Mouse (Mus musculus): ENCODE measurements around the gene Grip1. TPM values are rescaled to one million over a fixed set of nuclear protein-coding genes. Genes with fewer than 3 reads are reported as not detected.
A peak's percentile ranks its signal among the peaks of the same experiment; 100 is the strongest.

Grip1 gene
- total RNA-seq, 2 experiments from 2014 or later: not detected

- intact Hi-C loops (cut with DNase I): no loop called here
- H3K27ac ChIP-seq: no peak overlapping the region
- no peak for TF ChIP-seq CTCF (IDR thresholded peaks at IDR 0.05)
- no peak overlapping the region for H3K4me3 ChIP-seq
- DNase-seq: no peak
Observed at GRCm38 (mm10) chr10:119547875-119548274, 94.2 kb downstream of the Grip1 start.

GRCm38 (mm10) chr10:119548774-119549173, 95.1 kb downstream of the Grip1 start:
- Histone ChIP-seq H3K4me3 (no peak overlapping the region), H3K27ac (no peak overlapping the region)
- intact Hi-C loops (cut with DNase I): no loop called here
- no peak for TF ChIP-seq CTCF (IDR thresholded peaks at IDR 0.05)
- no peak for DNase-seq

GRCm38 (mm10) chr10:119550630-119551029, 97.0 kb downstream of the Grip1 start:
- Histone ChIP-seq H3K27ac (no peak overlapping the region), H3K4me3 (no peak overlapping the region)
- intact Hi-C loops (cut with DNase I): no loop called here
- no peak for TF ChIP-seq CTCF (IDR thresholded peaks at IDR 0.05)
- DNase-seq: no peak

GRCm38 (mm10) chr10:119556346-119556745, 102.7 kb downstream of the Grip1 start:
- Histone ChIP-seq H3K27ac (no peak overlapping the region), H3K4me3 (no peak overlapping the region)
- DNase-seq: no peak
- intact Hi-C loops (cut with DNase I): no loop called here
- no peak for TF ChIP-seq CTCF (IDR thresholded peaks at IDR 0.05)

- intact Hi-C loops (cut with DNase I): no loop called here
- H3K27ac ChIP-seq: no peak overlapping the region
- no peak overlapping the region for H3K4me3 ChIP-seq
- TF ChIP-seq CTCF (IDR thresholded peaks at IDR 0.05): no peak
- DNase-seq: no peak
Observed at GRCm38 (mm10) chr10:119558432-119558831, 104.8 kb downstream of the Grip1 start.

GRCm38 (mm10) chr10:119564862-119565261, 111.2 kb downstream of the Grip1 start:
- TF ChIP-seq CTCF (IDR thresholded peaks at IDR 0.05): no peak
- Histone ChIP-seq H3K27ac (no peak overlapping the region), H3K4me3 (no peak overlapping the region)
- intact Hi-C loops (cut with DNase I): no loop called here
- DNase-seq: no peak

- no peak overlapping the region for H3K4me3 ChIP-seq
- no peak for DNase-seq
- no peak for TF ChIP-seq CTCF (IDR thresholded peaks at IDR 0.05)
- H3K27ac ChIP-seq: no peak overlapping the region
- intact Hi-C loops (cut with DNase I): no loop called here
Observed at GRCm38 (mm10) chr10:119573134-119573533, 119.5 kb downstream of the Grip1 start.

- Histone ChIP-seq H3K4me3 (no peak overlapping the region), H3K27ac (no peak overlapping the region)
- TF ChIP-seq CTCF (IDR thresholded peaks at IDR 0.05): no peak
- no peak for DNase-seq
- intact Hi-C loops (cut with DNase I): no loop called here
Observed at GRCm38 (mm10) chr10:119575780-119576179, 122.2 kb downstream of the Grip1 start.

GRCm38 (mm10) chr10:119580024-119580423, 126.4 kb downstream of the Grip1 start:
- intact Hi-C loops (cut with DNase I): no loop called here
- DNase-seq: no peak
- no peak overlapping the region for H3K27ac ChIP-seq
- no peak overlapping the region for H3K4me3 ChIP-seq
- no peak for TF ChIP-seq CTCF (IDR thresholded peaks at IDR 0.05)

- intact Hi-C loops (cut with DNase I): no loop called here
- H3K4me3 ChIP-seq: no peak overlapping the region
- H3K27ac ChIP-seq: no peak overlapping the region
- TF ChIP-seq CTCF (IDR thresholded peaks at IDR 0.05): no peak
- no peak for DNase-seq
Observed at GRCm38 (mm10) chr10:119584666-119585065, 131.0 kb downstream of the Grip1 start.

GRCm38 (mm10) chr10:119586976-119587375, 133.3 kb downstream of the Grip1 start:
- intact Hi-C loops (cut with DNase I): no loop called here
- no peak for TF ChIP-seq CTCF (IDR thresholded peaks at IDR 0.05)
- DNase-seq: no peak
- Histone ChIP-seq H3K27ac (no peak overlapping the region), H3K4me3 (no peak overlapping the region)

- no peak for TF ChIP-seq CTCF (IDR thresholded peaks at IDR 0.05)
- H3K4me3 ChIP-seq: no peak overlapping the region
- intact Hi-C loops (cut with DNase I): no loop called here
- peak; percentile 22 for DNase-seq
- H3K27ac ChIP-seq: no peak overlapping the region
Observed at GRCm38 (mm10) chr10:119596822-119597221, 143.2 kb downstream of the Grip1 start.

GRCm38 (mm10) chr10:119607501-119607900, 153.9 kb downstream of the Grip1 start:
- Histone ChIP-seq H3K4me3 (no peak overlapping the region), H3K27ac (no peak overlapping the region)
- intact Hi-C loops (cut with DNase I): no loop called here
- no peak for TF ChIP-seq CTCF (IDR thresholded peaks at IDR 0.05)
- no peak for DNase-seq

- Histone ChIP-seq H3K4me3 (no peak overlapping the region), H3K27ac (no peak overlapping the region)
- DNase-seq: no peak
- intact Hi-C loops (cut with DNase I): no loop called here
- TF ChIP-seq CTCF (IDR thresholded peaks at IDR 0.05): no peak
Observed at GRCm38 (mm10) chr10:119608998-119609397, 155.4 kb downstream of the Grip1 start.
